21 mouse cellular contexts compared by ENCODE assay signal in genomic region chrX:107234655-107235054, GRCm38 (mm10). TPM values are rescaled to one million over a fixed set of nuclear protein-coding genes. Genes with fewer than 3 reads are reported as not detected.
DNase-seq lines count a peak whose midpoint lies in the region; ATAC-seq and TF ChIP-seq lines count a peak whose summit lies in the region.
"Had no signal": no experiment of that assay in that cellular context is flagged by ENCODE, and none has a peak within 500 bp of the region (broad histone marks: within the 10 kb centered on the region; RNA-seq: fewer than 3 reads in every experiment).

No protein-coding gene starts in this region.

- no peaks in the 10 kb centered on the region for H3K36me3 ChIP-seq in splenic B cell, adult 2 months (ENCODE audit: control insufficient read depth, insufficient read depth, low read length, poor library complexity, severe bottlenecking)
- no peaks in the 10 kb centered on the region for H3K36me3 ChIP-seq in heart, embryonic 10.5 days
- no peaks in the 10 kb centered on the region for H3K36me3 ChIP-seq in kidney, adult 2 months (ENCODE audit: control insufficient read depth, insufficient read depth, low read length)
- H3K36me3 ChIP-seq: embryonic facial prominence, embryonic 10.5 days; heart, embryonic 12.5 days; hindbrain, embryonic 15.5 days had no signal

- peak; percentile 25 to 38 for DNase-seq in spleen, postnatal 36 days (ENCODE audit: low spot score in 2 of 2)
- DNase-seq in spleen, adult 18-20 months: no peak
- peak; percentile 50 for DNase-seq in splenic B cell, adult 2 months (ENCODE audit: low read depth, low spot score)
- no peak for DNase-seq in heart, embryonic 10.5 days (ENCODE audit: low spot score)
- DNase-seq in urinary bladder, postnatal 4 days (ENCODE audit: low spot score in 2 of 2): no peak
- no peak for DNase-seq in kidney, adult 2 months
- DNase-seq: adrenal gland, postnatal 14 days; cerebellum, adult 11-12 months; cerebellum, adult 9-10 months; cerebellum, postnatal 36 days; gastrocnemius, postnatal 36 days; heart, adult 18-20 months; heart, postnatal 36 days had no signal

- TF ChIP-seq CTCF in kidney, adult 2 months (conservative IDR thresholded peaks at IDR 0.05; ENCODE audit: insufficient read depth, insufficient read length, low read depth, low read length): no peak

- H3K27ac ChIP-seq in heart, embryonic 10.5 days: no peak overlapping the region
- H3K27ac ChIP-seq in kidney, adult 2 months (ENCODE audit: insufficient read depth, low read depth, low read length): no peak overlapping the region
- H3K27ac ChIP-seq: embryonic facial prominence, embryonic 10.5 days; hindbrain, embryonic 15.5 days had no signal

- H3K4me3 ChIP-seq in heart, embryonic 10.5 days: no peak overlapping the region
- H3K4me3 ChIP-seq in kidney, adult 2 months (ENCODE audit: insufficient read depth, low read depth, low read length): no peak overlapping the region
- H3K4me3 ChIP-seq: embryonic facial prominence, embryonic 10.5 days; heart, embryonic 12.5 days; hindbrain, embryonic 15.5 days had no signal

- no peak for TF ChIP-seq POLR2A in kidney, adult 2 months (IDR thresholded peaks at IDR 0.05; ENCODE audit: low read depth, low read length)

- no peaks in the 10 kb centered on the region for H3K27me3 ChIP-seq in splenic B cell, adult 2 months (ENCODE audit: control insufficient read depth, insufficient read depth, low read length, poor library complexity, severe bottlenecking)
- H3K27me3 ChIP-seq in heart, embryonic 10.5 days (ENCODE audit: insufficient read depth, poor library complexity, severe bottlenecking): no peaks in the 10 kb centered on the region
- H3K27me3 ChIP-seq in kidney, adult 2 months (replicated peaks; ENCODE audit: control insufficient read depth, insufficient read depth, low read length): no peaks in the 10 kb centered on the region
- H3K27me3 ChIP-seq: heart, embryonic 12.5 days; hindbrain, embryonic 15.5 days had no signal

- H3K4me1 ChIP-seq in heart, embryonic 10.5 days: no peaks in the 10 kb centered on the region
- no peaks in the 10 kb centered on the region for H3K4me1 ChIP-seq in kidney, adult 2 months (ENCODE audit: control insufficient read depth, insufficient read depth, low read length)
- H3K4me1 ChIP-seq: embryonic facial prominence, embryonic 10.5 days; heart, embryonic 12.5 days; hindbrain, embryonic 15.5 days had no signal

- 0 out of 2 replicates have a peak, but pooled peaks have one; percentile 29 for ATAC-seq in common myeloid progenitor, adult 5-6 weeks (replicated peaks; ENCODE audit: low read depth, poor library complexity, severe bottlenecking)
- peak; percentile 76 for ATAC-seq in megakaryocyte progenitor cell, adult 5-6 weeks (replicated peaks; ENCODE audit: poor library complexity)
- ATAC-seq: forebrain, embryonic 14.5 days had no signal

- H3K9me3 ChIP-seq in heart, embryonic 10.5 days: no peaks in the 10 kb centered on the region
- H3K9me3 ChIP-seq: embryonic facial prominence, embryonic 10.5 days; heart, embryonic 12.5 days; hindbrain, embryonic 15.5 days had no signal

RNA-seq across cellular contexts. Expression of gene Gpr174, which starts 21.0 kb away (rescaled TPM):
- total RNA-seq in common myeloid progenitor, adult 5-6 weeks (2017): 0.14 and 0.34 TPM in 2 replicates
- 0.17 and 0.29 TPM in 2 replicates for total RNA-seq in megakaryocyte progenitor cell, adult 5-6 weeks (2015)
- total RNA-seq in megakaryocyte progenitor cell, adult 5-6 weeks (2017): 0.21 and 0.68 TPM in 2 replicates
- polyA plus RNA-seq in heart, embryonic 10.5 days (2016; fragmentation: Nextera tagmentation; extraction: Ambion mirVana): not detected in 2 replicates
- polyA plus RNA-seq in kidney, adult 2 months (2012; rRNA removed): 0.01 and 0.36 TPM in 2 replicates
- total RNA-seq: gastrocnemius, adult 8-10 months had no signal
- polyA plus RNA-seq: embryonic facial prominence, embryonic 10.5 days; hindbrain, embryonic 11.5 days; hindbrain, embryonic 15.5 days had no signal

Comparison
In these comparisons a context has a peak if more than half of its experiments do, and no peak if none do; other contexts are left out.
1. DNase-seq: peak in spleen, postnatal 36 days (2 of 2) and splenic B cell, adult 2 months (single experiment); none in spleen, adult 18-20 months (0 of 2), heart, embryonic 10.5 days (single experiment), urinary bladder, postnatal 4 days (0 of 2) and kidney, adult 2 months (single experiment).